Mouse (Mus musculus): ENCODE results near the gene Crbn.

Gene Crbn

GRCm38 (mm10) chr6:106765892-106766291 is 34.0 kb downstream of the Crbn start:
- no peak for DNase-seq (ENCODE audit: extremely low read depth, low read depth, low spot score)

GRCm38 (mm10) chr6:106761486-106761885 is 38.4 kb downstream of the Crbn start:
- DNase-seq (ENCODE audit: extremely low read depth, low read depth, low spot score) = no peak

- no peak for DNase-seq (ENCODE audit: extremely low read depth, low read depth, low spot score)
These were observed 39.2 kb downstream of the Crbn start for GRCm38 (mm10) chr6:106760473-106761218.

- DNase-seq (ENCODE audit: extremely low read depth, low read depth, low spot score) = no peak
These were observed 41.6 kb downstream of the Crbn start for GRCm38 (mm10) chr6:106758299-106758698.

- DNase-seq (ENCODE audit: extremely low read depth, low read depth, low spot score) = no peak
These were observed 49.6 kb downstream of the Crbn start for GRCm38 (mm10) chr6:106750291-106750690.

GRCm38 (mm10) chr6:106748887-106749388 is 50.9 kb downstream of the Crbn start, which contains the start of gene Il5ra:
Gene Il5ra (minus strand): TSS chr6:106749037.
- no peak for DNase-seq (ENCODE audit: extremely low read depth, low read depth, low spot score)

- no peak for DNase-seq (ENCODE audit: extremely low read depth, low read depth, low spot score)
These were observed 52.1 kb downstream of the Crbn start for GRCm38 (mm10) chr6:106747804-106748203.

- no peak for DNase-seq (ENCODE audit: extremely low read depth, low read depth, low spot score)
These were observed 52.6 kb downstream of the Crbn start for GRCm38 (mm10) chr6:106747251-106747650.

GRCm38 (mm10) chr6:106745673-106746394 is 54.0 kb downstream of the Crbn start:
- DNase-seq (ENCODE audit: extremely low read depth, low read depth, low spot score) = no peak

- no peak for DNase-seq (ENCODE audit: extremely low read depth, low read depth, low spot score)
These were observed 56.2 kb downstream of the Crbn start for GRCm38 (mm10) chr6:106743556-106744233.

- DNase-seq (ENCODE audit: extremely low read depth, low read depth, low spot score) = no peak
These were observed 59.5 kb downstream of the Crbn start for GRCm38 (mm10) chr6:106740244-106740825.

- DNase-seq (ENCODE audit: extremely low read depth, low read depth, low spot score) = no peak
These were observed 61.6 kb downstream of the Crbn start for GRCm38 (mm10) chr6:106738229-106738628.

- DNase-seq (ENCODE audit: extremely low read depth, low read depth, low spot score) = no peak
These were observed 67.3 kb downstream of the Crbn start for GRCm38 (mm10) chr6:106732563-106732962.

Data from fat pad, adult 2 months (tissue).